Mouse (Mus musculus) stomach, embryonic 14.5 days (tissue): Measurements from ENCODE around the gene Insc. TPM values are rescaled to one million over a fixed set of nuclear protein-coding genes. Genes with fewer than 3 reads are reported as not detected.

Source experiments
- ATAC-seq: fragments of 200-750 bp; cut with Nextera tagmentation; 2 replicates; pipeline ENCODE4 v1.8.0; 2017; ENCODE audit warnings: low read depth, moderate TSS enrichment; ENCODE audit not compliant: insufficient number of reproducible peaks, insufficient read depth, low FRiP score
- H3K27ac ChIP-seq: fragments of 300-500 bp; sonication (generic); 2 replicates; pipeline ENCODE4 v1.5.1; 2014; ENCODE audit warnings: mild to moderate bottlenecking, low read length, moderate library complexity, mixed read lengths
- H3K27me3 ChIP-seq: fragments of 300-500 bp; sonication (generic); 2 replicates; pipeline ENCODE4 v1.6.1; 2014; ENCODE audit warnings: low read length, control low read depth, mixed read lengths; ENCODE audit not compliant: control insufficient read depth, insufficient read depth
- H3K36me3 ChIP-seq: fragments of 300-500 bp; sonication (generic); 2 replicates; pipeline ENCODE4 v1.6.1; 2014; ENCODE audit warnings: mild to moderate bottlenecking, control low read depth, low read length, moderate library complexity, mixed read lengths; ENCODE audit not compliant: control insufficient read depth, insufficient read depth
- H3K4me1 ChIP-seq: fragments of 300-500 bp; sonication (generic); 2 replicates; pipeline ENCODE4 v1.6.1; 2014; ENCODE audit warnings: low read length, control low read depth, mixed read lengths; ENCODE audit not compliant: control insufficient read depth, insufficient read depth
- H3K4me2 ChIP-seq: fragments of 300-500 bp; sonication (generic); replicated peaks from 2 replicates; pipeline ENCODE4 v1.6.1; 2014; ENCODE audit warnings: low read depth, low read length, control low read depth
- H3K4me3 ChIP-seq: fragments of 300-500 bp; sonication (generic); 2 replicates; pipeline ENCODE4 v1.5.1; 2014; ENCODE audit warnings: low read depth, low read length, control low read depth
- H3K9ac ChIP-seq: fragments of 300-500 bp; sonication (generic); replicated peaks from 2 replicates; pipeline ENCODE4 v1.6.1; 2014; ENCODE audit warnings: low read depth, mild to moderate bottlenecking, control low read depth, low read length, moderate library complexity, mixed read lengths
- H3K9me3 ChIP-seq: fragments of 300-500 bp; sonication (generic); 2 replicates; pipeline ENCODE4 v1.6.1; 2016; ENCODE audit warnings: low read depth, low read length, control low read depth; ENCODE audit not compliant: control insufficient read depth
- WGBS: fragments of 180-500 bp; shearing (Covaris S2); extraction: QIAGEN DNeasy Blood & Tissue Kit; methylation state at CpG from one replicate; pipeline ENCODE4 v1.1.7; 2014; 5-methylcytosine and 5-hydroxymethylcytosine counted together
- polyA plus RNA-seq: library from polyadenylated mRNA; unstranded; fragments of >200 nt; fragmentation: Nextera tagmentation; extraction: Ambion mirVana; gene quantifications from 2 replicates; pipeline ENCODE4 v1.2.1, GENCODE M21; 2014

The Insc gene
- polyA plus RNA-seq = 18.1 and 23.2 TPM in 2 replicates

DNA sequence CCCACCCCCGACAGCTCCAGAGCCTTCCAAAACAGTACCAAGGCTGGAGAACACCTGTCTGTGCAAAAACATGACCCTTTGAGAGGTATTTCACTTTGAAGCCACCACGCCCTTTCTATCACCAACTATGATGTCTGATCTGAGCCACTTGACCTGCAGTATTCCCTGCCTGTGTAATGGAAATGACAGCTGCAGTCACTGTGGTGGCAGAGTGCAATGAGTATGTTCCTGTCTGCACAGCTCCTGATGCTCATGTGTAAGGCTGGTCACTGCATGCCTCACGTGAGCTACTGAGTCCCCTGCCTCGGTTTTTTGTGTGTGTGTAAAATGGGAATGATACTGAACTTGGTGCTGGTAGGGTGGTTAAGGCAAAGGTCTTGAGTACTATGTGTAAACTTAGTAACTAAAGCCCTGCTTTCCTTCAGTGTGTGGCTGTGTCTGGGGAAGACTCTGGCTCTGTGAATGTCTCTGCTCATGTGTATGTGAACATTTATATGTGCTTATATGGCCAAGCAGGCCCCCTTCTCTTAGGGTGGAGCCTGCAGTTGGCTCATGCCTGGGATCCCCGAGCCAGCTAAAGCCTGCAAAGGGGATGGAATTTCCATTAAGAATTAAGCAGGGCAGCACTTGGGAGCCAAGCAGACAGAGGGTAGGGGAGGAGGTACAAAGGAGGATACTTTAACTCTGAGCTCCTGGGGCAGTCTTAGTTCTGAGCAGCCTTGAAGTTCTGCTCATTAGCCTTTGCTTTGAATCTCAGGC is at the start of gene Insc:
TSS of gene Insc (plus strand) at position 673 of the 759 bp plus-strand sequence.
- Histone ChIP-seq H3K27ac (peak within 1 kb of the TSS; percentile 69), H3K4me2 (0 out of 2 replicates have a peak within 1 kb of the TSS, but pooled peaks have one; percentile 5), H3K4me3 (no peak within 1 kb of the TSS), H3K36me3 (no peaks in the 10 kb centered on the region), H3K4me1 (peaks cover 14% of the 10 kb centered on the region; the same call in 1 of the 2 replicates), H3K9me3 (no peaks in the 10 kb centered on the region), H3K27me3 (no peaks in the 10 kb centered on the region), H3K9ac (no peak within 1 kb of the TSS)
- WGBS = 62% methylated on average over 5 of the region's 5 CpGs
- no peak for ATAC-seq

DNA sequence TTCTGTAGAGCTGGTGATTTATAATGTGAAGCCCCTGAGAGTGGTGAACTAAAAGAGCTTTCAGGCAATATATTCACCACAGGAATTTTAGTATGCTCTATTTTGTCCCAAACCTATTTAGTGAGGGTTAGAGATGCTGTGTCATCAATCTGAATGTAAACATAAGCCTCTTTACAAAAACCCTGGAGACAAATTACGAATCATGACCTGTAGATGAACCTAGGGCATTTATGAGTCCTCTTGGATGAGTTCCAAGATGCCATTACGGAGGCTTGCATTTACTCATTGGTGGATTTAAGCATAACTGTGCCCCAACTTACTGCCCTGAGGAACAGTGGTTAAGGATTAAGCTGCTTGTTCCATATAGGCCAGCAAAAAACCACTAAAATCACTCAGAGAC is 42.6 kb upstream of the Insc start:
- Histone ChIP-seq H3K36me3 (no peaks in the 10 kb centered on the region), H3K4me3 (no peak overlapping the region), H3K27me3 (no peaks in the 10 kb centered on the region), H3K9me3 (no peaks in the 10 kb centered on the region), H3K27ac (no peak overlapping the region), H3K4me2 (no peak overlapping the region), H3K9ac (no peak overlapping the region), H3K4me1 (no peaks in the 10 kb centered on the region)
- 18% methylated on average over 2 of the region's 2 CpGs for WGBS
- no peak for ATAC-seq

DNA sequence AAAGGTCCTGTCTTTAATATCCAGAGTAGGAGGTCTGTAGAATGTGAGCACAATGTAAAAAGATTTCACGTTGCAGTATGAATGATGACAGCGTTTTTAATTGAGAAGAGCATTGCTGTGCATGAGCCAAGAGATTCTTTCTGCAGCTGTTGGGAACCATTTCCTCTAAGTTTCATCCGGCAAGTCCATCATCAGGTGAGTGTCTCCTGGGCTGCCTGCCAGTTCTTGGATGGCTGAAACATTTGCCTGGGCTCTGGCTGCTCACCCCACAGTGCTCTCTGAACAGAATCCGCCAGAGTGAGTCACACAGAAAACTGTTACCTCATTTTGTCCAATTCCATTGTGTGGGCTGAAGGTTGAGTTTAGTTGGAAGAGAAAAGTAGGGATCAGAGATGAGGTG is 36.8 kb upstream of the Insc start:
- H3K4me3 ChIP-seq = no peak overlapping the region
- no peaks in the 10 kb centered on the region for H3K36me3 ChIP-seq
- H3K4me1 ChIP-seq = no peaks in the 10 kb centered on the region
- H3K9me3 ChIP-seq = no peaks in the 10 kb centered on the region
- H3K9ac ChIP-seq = no peak overlapping the region
- no peak for ATAC-seq
- H3K4me2 ChIP-seq = no peak overlapping the region
- WGBS = 57% methylated on average over 4 of the region's 4 CpGs
- H3K27me3 ChIP-seq = no peaks in the 10 kb centered on the region
- no peak overlapping the region for H3K27ac ChIP-seq

DNA sequence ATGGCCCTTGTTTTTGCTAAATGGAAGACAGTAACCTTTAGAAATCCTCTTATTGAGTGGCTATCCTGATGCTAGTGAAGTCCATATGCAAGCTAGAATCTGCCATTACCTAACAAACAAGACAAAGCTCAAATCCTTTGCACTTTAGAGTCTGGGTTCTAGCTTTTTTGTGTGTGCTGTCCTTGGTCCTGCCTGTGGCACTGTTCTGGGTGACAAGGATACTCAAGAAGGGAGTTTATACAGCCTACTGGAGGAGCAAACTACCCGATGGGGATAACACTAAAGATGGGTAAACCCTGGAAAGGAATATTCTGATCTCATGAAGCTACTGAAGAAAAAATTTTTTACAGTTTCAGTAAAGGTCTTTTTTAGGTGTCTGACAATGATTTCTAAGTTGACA is 36.1 kb upstream of the Insc start:
- Histone ChIP-seq H3K27ac (no peak overlapping the region), H3K9ac (no peak overlapping the region), H3K4me2 (no peak overlapping the region), H3K27me3 (no peaks in the 10 kb centered on the region), H3K4me1 (no peaks in the 10 kb centered on the region), H3K36me3 (no peaks in the 10 kb centered on the region), H3K9me3 (no peaks in the 10 kb centered on the region), H3K4me3 (no peak overlapping the region)
- no peak for ATAC-seq
- 60% methylated on average over 1 of the region's 1 CpGs for WGBS

DNA sequence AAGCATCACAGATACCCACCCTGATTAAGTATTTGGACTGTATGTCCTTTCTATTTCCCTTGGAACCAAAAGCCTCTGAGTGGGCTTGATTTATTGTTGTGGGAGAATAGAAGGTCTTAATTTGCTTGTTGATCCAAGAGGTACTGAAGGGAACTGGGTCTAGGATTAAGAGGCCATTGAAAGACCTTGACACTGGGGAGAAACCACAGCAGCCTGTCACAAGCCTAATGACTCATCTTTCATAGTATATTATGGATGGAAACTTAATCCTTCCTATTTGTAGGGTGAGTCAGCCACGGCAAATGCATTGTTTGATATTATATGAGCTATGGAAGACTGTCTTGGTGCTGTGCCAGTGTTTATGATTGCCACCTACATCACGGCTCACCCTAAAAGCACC is 33.1 kb upstream of the Insc start:
- no peaks in the 10 kb centered on the region for H3K4me1 ChIP-seq
- H3K27me3 ChIP-seq = no peaks in the 10 kb centered on the region
- H3K4me3 ChIP-seq = no peak overlapping the region
- no peak overlapping the region for H3K27ac ChIP-seq
- no peak for ATAC-seq
- H3K9me3 ChIP-seq = no peaks in the 10 kb centered on the region
- no peak overlapping the region for H3K9ac ChIP-seq
- no peaks in the 10 kb centered on the region for H3K36me3 ChIP-seq
- 48% methylated on average over 2 of the region's 2 CpGs for WGBS
- no peak overlapping the region for H3K4me2 ChIP-seq

DNA sequence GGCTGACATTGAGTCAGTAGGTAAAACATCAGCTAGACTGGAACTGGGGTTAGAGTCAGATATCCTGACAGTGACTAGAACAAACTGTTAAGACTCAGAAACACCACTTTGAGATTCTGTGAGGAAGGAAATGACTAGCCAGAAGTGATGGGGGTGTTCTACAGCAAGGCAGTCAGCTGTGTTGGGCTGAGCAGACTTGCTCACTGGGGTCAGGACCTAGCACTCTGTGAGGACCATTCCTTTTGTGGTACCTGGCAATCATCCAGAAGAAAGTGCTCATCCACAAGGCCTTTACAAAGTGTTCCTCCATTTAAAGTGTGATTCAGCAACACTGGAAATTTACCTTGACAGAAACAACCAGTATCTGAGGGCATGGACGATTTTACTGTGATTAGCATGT is 31.0 kb upstream of the Insc start:
- no peaks in the 10 kb centered on the region for H3K9me3 ChIP-seq
- H3K27me3 ChIP-seq = no peaks in the 10 kb centered on the region
- H3K4me2 ChIP-seq = no peak overlapping the region
- WGBS = 59% methylated on average over 1 of the region's 1 CpGs
- H3K36me3 ChIP-seq = no peaks in the 10 kb centered on the region
- H3K4me1 ChIP-seq = no peaks in the 10 kb centered on the region
- no peak overlapping the region for H3K9ac ChIP-seq
- no peak for ATAC-seq
- no peak overlapping the region for H3K27ac ChIP-seq
- H3K4me3 ChIP-seq = no peak overlapping the region

DNA sequence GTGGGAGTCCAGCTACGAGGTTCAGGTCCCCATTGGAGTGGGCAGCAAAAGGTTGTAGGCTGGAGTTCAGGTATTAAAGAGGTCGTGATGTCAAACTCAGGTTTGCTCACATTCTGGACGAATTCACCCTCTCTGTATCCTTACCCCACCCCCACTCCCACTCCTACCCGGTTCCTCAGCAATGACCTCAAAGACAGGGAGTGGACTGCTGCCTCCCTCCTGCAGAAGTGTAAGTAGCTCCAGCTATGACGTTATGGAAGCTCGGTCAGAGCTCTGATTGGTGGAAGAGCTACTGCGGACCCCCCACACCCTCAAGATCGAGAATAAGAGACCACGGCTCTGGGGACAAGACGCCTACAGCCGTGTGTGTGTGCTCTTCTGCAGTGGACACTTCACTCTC is 25.2 kb upstream of the Insc start, which contains the start of gene Calcb:
TSS of gene Calcb (plus strand) at position 344 of the 400 bp plus-strand sequence.
- peaks cover 6% of the 10 kb centered on the region; the same call in 1 of the 2 replicates for H3K4me1 ChIP-seq
- no peak within 1 kb of the TSS for H3K27ac ChIP-seq
- H3K4me2 ChIP-seq = peak within 1 kb of the TSS; percentile 29
- peaks cover 18% of the 10 kb centered on the region; the same call in 1 of the 2 replicates for H3K27me3 ChIP-seq
- no peak for ATAC-seq
- WGBS = 7% methylated on average over 11 of the region's 11 CpGs
- H3K9ac ChIP-seq = no peak within 1 kb of the TSS
- no peaks in the 10 kb centered on the region for H3K9me3 ChIP-seq
- no peaks in the 10 kb centered on the region for H3K36me3 ChIP-seq
- no peak within 1 kb of the TSS; the same call in 1 of the 2 replicates for H3K4me3 ChIP-seq

DNA sequence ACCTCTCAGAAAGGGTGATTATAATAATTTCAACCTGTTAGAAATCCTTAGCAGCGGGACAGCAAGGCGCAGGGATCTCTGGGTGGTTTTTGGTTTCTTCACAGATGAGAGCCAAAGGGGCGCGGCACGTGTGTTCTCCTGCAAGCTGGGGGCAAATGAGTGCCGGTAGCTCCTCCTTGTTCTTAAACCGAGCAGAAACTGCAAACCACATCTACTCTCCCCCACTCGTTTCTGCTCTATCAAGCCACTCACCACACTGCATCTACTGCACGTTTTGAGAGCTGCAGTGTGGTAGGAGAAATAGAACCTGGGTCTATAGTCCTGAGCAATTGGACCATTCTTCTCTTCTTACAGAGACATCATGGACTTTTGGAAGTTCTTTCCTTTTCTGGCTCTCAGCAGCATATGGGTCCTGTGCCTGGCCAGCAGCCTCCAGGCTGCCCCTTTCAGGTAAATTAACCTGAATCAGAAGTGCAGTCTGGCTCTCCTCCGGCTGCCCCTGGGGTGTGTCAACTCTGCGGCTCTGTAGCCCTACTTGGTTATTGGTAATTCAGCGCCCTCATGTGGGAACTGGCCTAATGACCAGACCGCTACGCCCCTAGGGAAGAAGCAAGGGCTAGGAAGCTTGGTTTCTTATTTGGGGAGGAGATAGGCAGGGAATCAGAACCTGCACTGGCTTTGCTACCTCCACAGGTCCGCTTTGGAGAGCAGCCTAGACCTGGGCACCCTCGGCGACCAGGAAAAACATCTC is 23.9 kb upstream of the Insc start:
- no peaks in the 10 kb centered on the region for H3K9me3 ChIP-seq
- ATAC-seq = peak; percentile 61; the same call in 1 of the 2 replicates
- peaks cover 6% of the 10 kb centered on the region; the same call in 1 of the 2 replicates for H3K4me1 ChIP-seq
- H3K27me3 ChIP-seq = peaks cover 18% of the 10 kb centered on the region; the same call in 1 of the 2 replicates
- H3K4me3 ChIP-seq = no peak overlapping the region; the same call in 1 of the 2 replicates
- H3K9ac ChIP-seq = no peak overlapping the region
- H3K27ac ChIP-seq = no peak overlapping the region
- 4% methylated on average over 17 of the region's 17 CpGs for WGBS
- no peaks in the 10 kb centered on the region for H3K36me3 ChIP-seq
- H3K4me2 ChIP-seq = peak overlapping the region; percentile 29
